Mouse (Mus musculus): ENCODE results near the gene Lrrc27.

Lrrc27 gene

DNA sequence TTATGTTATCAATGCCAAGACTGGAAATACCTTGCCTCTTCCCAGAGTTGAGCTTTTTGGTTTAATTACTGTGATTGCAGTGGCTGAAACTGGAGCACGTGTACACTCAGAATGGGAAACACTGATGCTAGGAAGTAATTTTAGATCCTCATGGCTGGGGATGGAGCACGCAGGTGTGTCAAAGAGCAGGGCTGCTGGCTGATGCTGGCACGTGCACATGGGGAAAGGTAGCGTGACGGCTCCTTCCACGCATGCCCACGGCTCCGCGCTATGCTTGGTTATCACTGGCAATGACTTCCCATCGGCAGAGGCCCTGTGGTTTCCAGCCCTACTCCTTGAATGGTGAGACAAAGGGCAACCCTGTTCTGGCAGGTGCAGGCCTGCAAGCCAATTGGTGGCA lies 63.4 kb downstream of the Lrrc27 start:
- DNase-seq: no peak

DNA sequence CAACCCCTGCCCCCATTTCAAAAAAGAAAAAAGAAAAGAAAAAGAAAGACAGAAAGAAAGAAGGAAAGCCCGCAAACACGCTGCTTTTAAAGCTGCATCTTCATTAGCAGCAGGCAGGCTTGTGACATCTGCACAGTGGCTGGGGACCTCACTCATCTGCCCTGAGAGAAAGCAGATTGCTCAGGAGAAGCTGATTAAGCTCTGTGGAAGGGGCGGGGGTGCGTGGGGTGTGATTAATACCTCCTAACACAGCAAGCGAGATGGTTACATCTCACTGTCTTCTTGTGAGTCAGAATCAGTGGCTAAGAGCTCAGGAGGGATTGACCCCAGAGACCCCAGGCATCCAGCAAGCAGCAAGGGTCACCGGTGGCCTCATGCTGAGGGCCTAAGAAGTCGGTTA lies 64.7 kb downstream of the Lrrc27 start:
- no peak for DNase-seq

DNA sequence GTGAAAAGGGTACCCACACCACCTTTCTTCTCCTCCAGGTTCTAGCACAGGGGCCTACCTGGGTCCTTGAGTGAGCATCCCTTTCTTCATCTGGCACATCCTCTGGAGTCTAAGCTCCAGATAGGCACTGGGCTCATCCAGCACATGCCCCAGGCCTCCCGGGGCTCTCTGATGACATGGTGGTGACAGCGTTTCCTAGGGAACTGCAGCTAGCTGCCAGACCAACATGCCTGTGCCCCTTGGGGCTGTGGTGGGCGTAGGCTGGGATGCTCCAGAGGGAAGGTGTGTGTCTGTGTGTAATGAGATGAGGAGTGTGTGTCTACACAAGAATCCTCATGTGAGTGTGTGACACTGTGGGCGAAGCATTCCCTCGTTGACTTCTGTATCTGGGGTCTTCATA lies 66.8 kb downstream of the Lrrc27 start:
- DNase-seq: no peak

DNA sequence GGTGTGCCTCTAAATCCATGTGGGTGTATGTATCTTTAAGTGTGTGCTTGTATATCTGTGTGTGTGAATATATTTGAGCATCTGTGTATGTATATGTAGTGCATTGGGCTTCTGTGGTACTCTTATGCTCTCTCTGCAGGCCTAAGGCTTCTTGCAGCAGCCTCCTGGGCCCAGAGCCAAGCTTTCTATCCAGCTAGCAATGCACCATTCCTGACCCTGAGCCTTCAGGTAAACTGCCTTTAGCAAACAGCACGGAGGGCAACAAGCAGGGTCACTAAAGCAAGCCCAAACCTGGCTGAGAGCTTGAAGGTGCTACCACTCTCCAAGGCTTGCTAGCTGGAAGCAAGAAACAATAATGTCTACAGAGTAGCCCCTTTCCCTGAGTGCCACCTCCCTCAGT lies 67.3 kb downstream of the Lrrc27 start:
- no peak for DNase-seq

DNA sequence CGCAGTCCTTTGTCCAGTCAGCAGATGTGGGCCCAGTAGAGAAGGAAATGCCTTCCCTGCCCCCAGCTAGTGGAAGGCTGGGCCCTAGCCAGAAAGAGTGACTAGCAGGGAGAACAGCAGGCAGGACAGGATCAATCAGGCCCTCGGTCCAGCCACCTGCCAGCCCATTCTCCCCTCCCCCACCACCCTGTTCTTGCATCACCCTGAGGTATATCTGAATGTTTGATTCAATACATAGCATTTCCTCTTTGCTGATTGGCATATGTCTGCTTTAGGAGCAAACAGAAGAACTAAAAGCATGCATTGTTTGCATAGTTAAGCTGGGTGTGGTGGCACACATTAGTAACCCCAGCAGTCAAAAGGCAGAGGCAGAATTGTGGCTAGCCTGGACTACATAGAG lies 68.4 kb downstream of the Lrrc27 start:
- no peak for DNase-seq

DNA sequence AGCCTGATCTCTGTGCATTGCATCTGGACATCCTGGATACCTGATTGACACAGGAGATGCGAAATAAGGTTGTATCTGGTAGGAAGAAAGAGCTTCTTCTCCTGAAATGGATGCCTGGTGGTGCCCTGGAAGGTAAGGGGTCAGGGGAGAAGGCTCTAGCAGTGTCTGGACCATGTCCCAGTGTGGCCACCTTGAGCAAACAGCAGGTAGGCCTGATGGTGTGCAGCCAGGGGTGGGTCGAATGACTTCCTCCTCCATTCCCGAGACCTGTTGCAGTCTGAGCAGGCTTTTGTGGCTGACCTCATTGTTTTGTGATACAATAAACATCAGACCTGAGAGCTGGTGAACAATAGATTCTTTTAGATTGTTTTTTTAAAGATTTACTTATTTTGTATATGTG lies 69.2 kb downstream of the Lrrc27 start:
- DNase-seq: no peak

DNA sequence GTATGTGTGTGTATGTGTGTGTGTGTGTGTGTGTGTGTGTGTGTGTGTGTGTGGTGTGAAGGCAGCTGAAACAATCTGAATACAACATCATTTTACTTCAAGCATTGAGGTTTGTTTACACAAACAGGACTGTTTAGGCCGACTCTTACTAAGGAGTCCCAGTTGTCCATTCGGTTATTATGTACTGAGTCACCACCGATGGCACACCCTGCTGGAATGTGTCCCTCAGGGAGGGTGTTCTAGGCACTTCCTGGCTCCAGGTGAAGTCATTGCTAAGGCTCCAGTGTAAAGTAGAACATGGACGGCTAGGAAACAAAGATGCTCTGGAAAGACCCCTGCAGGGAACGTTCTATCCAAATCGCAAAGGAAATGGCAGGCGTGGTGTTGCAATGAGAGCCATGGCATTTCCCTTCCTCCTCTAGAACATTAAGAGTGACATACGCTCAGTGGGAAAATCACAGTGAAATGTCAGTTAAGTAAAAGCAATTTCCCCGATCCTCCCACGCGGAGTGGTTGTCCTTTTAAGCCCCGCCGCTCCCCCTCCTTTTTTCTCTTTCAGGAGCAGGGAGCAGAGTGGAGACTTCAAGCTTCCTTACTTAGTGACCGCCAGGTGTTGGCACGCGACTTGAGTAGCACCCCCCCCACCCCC lies 72.6 kb downstream of the Lrrc27 start:
- no peak for DNase-seq

DNA sequence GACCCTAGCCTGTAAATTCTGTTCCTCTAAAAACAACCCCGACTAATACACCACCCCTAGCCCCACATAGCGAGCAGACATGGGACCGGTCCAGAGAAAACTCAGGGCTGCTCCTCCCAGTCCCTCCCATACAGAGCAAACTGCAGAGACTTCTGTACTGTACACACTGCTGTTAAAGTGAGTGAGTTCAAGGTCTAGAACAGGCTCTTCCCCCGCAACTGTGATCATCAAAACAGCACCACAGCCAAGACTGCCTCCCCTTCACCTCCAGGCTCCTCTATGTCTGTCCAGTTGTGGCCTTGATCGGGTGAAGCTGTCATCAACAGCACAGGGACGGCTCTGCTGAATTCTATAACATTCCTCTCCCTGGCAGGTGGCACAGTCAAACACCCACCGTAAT lies 75.8 kb downstream of the Lrrc27 start:
- no peak for DNase-seq
